Mouse (Mus musculus): ENCODE measurements around the gene Myadml2.

- TF ChIP-seq POLR2A (IDR thresholded peaks at IDR 0.05; ENCODE audit: insufficient read depth, low read length) (no peak), CTCF (IDR thresholded peaks at IDR 0.05; ENCODE audit: low read depth, low read length) (no peak), EP300 (IDR thresholded peaks at IDR 0.05; ENCODE audit: insufficient read depth, low read depth, low read length) (no peak)
Observed at GRCm38 (mm10) chr11:120618619-120619535, 29.1 kb downstream of the Myadml2 start.
